Mouse (Mus musculus): ENCODE measurements at regions not wholly inside any gene's neighbourhood (a gene's known extent, or its start where the extent isn't known, plus 50 kb on each side); places are given as distances from the start of the nearest gene placed in this dataset.

- H3K27me3 ChIP-seq (ENCODE audit: control insufficient read depth, insufficient read depth, low read length), result no peaks in the 10 kb centered on the region
- H3K4me1 ChIP-seq (replicated peaks; ENCODE audit: control insufficient read depth, insufficient read depth, low read length), result no peaks in the 10 kb centered on the region
- TF ChIP-seq POLR2A (IDR thresholded peaks at IDR 0.05; ENCODE audit: control insufficient read depth, extremely low read depth, insufficient read depth, low read length, poor library complexity) (no peak), CTCF (IDR thresholded peaks at IDR 0.05; ENCODE audit: borderline replicate concordance, control insufficient read depth, extremely low read depth, insufficient read depth, low read length, poor library complexity) (no peak)
- 92% methylated on average over 6 of the region's 6 CpGs for WGBS
- no peak overlapping the region for H3K27ac ChIP-seq (ENCODE audit: control insufficient read depth, insufficient read depth, low read length)
- no peak for DNase-seq
- no peak overlapping the region for H3K4me3 ChIP-seq (ENCODE audit: control insufficient read depth, insufficient read depth, low read length)
- no peaks in the 10 kb centered on the region for H3K36me3 ChIP-seq (ENCODE audit: control insufficient read depth, insufficient read depth, low read length)
These were observed 131.5 kb upstream of the Eif4g2 start for GRCm38 (mm10) chr7:111214226-111214906.

- Histone ChIP-seq H3K36me3 (ENCODE audit: control insufficient read depth, insufficient read depth, low read length) (no peaks in the 10 kb centered on the region), H3K27ac (ENCODE audit: control insufficient read depth, insufficient read depth, low read length) (no peak overlapping the region), H3K27me3 (ENCODE audit: control insufficient read depth, insufficient read depth, low read length) (no peaks in the 10 kb centered on the region), H3K4me1 (replicated peaks; ENCODE audit: control insufficient read depth, insufficient read depth, low read length) (no peaks in the 10 kb centered on the region), H3K4me3 (ENCODE audit: control insufficient read depth, insufficient read depth, low read length) (no peak overlapping the region)
- DNase-seq, result no peak
- no peak for TF ChIP-seq POLR2A (IDR thresholded peaks at IDR 0.05; ENCODE audit: control insufficient read depth, extremely low read depth, insufficient read depth, low read length, poor library complexity)
- no peak for TF ChIP-seq CTCF (IDR thresholded peaks at IDR 0.05; ENCODE audit: borderline replicate concordance, control insufficient read depth, extremely low read depth, insufficient read depth, low read length, poor library complexity)
- WGBS, result 90% methylated on average over 5 of the region's 5 CpGs
These were observed 129.4 kb upstream of the Eif4g2 start for GRCm38 (mm10) chr7:111212188-111212587.

GRCm38 (mm10) chr7:111211641-111212040 lies 128.8 kb upstream of the Eif4g2 start:
- 87% methylated on average over 11 of the region's 11 CpGs for WGBS
- Histone ChIP-seq H3K4me3 (ENCODE audit: control insufficient read depth, insufficient read depth, low read length) (no peak overlapping the region), H3K4me1 (replicated peaks; ENCODE audit: control insufficient read depth, insufficient read depth, low read length) (no peaks in the 10 kb centered on the region), H3K27me3 (ENCODE audit: control insufficient read depth, insufficient read depth, low read length) (no peaks in the 10 kb centered on the region), H3K36me3 (ENCODE audit: control insufficient read depth, insufficient read depth, low read length) (no peaks in the 10 kb centered on the region), H3K27ac (ENCODE audit: control insufficient read depth, insufficient read depth, low read length) (no peak overlapping the region)
- TF ChIP-seq POLR2A (IDR thresholded peaks at IDR 0.05; ENCODE audit: control insufficient read depth, extremely low read depth, insufficient read depth, low read length, poor library complexity), result no peak
- TF ChIP-seq CTCF (IDR thresholded peaks at IDR 0.05; ENCODE audit: borderline replicate concordance, control insufficient read depth, extremely low read depth, insufficient read depth, low read length, poor library complexity), result no peak
- no peak for DNase-seq

- DNase-seq, result no peak
- WGBS, result 95% methylated on average over 8 of the region's 8 CpGs
These were observed 127.5 kb upstream of the Eif4g2 start for GRCm38 (mm10) chr7:111210282-111210681.

GRCm38 (mm10) chr7:111205876-111206275 lies 123.0 kb upstream of the Eif4g2 start:
- Histone ChIP-seq H3K27ac (ENCODE audit: control insufficient read depth, insufficient read depth, low read length) (no peak overlapping the region), H3K4me3 (ENCODE audit: control insufficient read depth, insufficient read depth, low read length) (no peak overlapping the region), H3K4me1 (replicated peaks; ENCODE audit: control insufficient read depth, insufficient read depth, low read length) (no peaks in the 10 kb centered on the region), H3K36me3 (ENCODE audit: control insufficient read depth, insufficient read depth, low read length) (no peaks in the 10 kb centered on the region), H3K27me3 (ENCODE audit: control insufficient read depth, insufficient read depth, low read length) (no peaks in the 10 kb centered on the region)
- TF ChIP-seq POLR2A (IDR thresholded peaks at IDR 0.05; ENCODE audit: control insufficient read depth, extremely low read depth, insufficient read depth, low read length, poor library complexity), result no peak
- no peak for TF ChIP-seq CTCF (IDR thresholded peaks at IDR 0.05; ENCODE audit: borderline replicate concordance, control insufficient read depth, extremely low read depth, insufficient read depth, low read length, poor library complexity)
- no peak for DNase-seq
- 93% methylated on average over 5 of the region's 5 CpGs for WGBS

More at GRCm38 (mm10) chr7:111210282-111210681, 127.5 kb upstream of the Eif4g2 start:
- H3K27me3 ChIP-seq (ENCODE audit: control insufficient read depth, insufficient read depth, low read length), result no peaks in the 10 kb centered on the region
- TF ChIP-seq CTCF (IDR thresholded peaks at IDR 0.05; ENCODE audit: borderline replicate concordance, control insufficient read depth, extremely low read depth, insufficient read depth, low read length, poor library complexity) (no peak), POLR2A (IDR thresholded peaks at IDR 0.05; ENCODE audit: control insufficient read depth, extremely low read depth, insufficient read depth, low read length, poor library complexity) (no peak)
- H3K4me1 ChIP-seq (replicated peaks; ENCODE audit: control insufficient read depth, insufficient read depth, low read length), result no peaks in the 10 kb centered on the region
- H3K4me3 ChIP-seq (ENCODE audit: control insufficient read depth, insufficient read depth, low read length), result no peak overlapping the region
- H3K27ac ChIP-seq (ENCODE audit: control insufficient read depth, insufficient read depth, low read length), result no peak overlapping the region
- no peaks in the 10 kb centered on the region for H3K36me3 ChIP-seq (ENCODE audit: control insufficient read depth, insufficient read depth, low read length)

- no peaks in the 10 kb centered on the region for H3K27me3 ChIP-seq (ENCODE audit: control insufficient read depth, insufficient read depth, low read length)
- H3K27ac ChIP-seq (ENCODE audit: control insufficient read depth, insufficient read depth, low read length), result no peak overlapping the region
- 94% methylated on average over 10 of the region's 10 CpGs for WGBS
- DNase-seq, result no peak
- H3K36me3 ChIP-seq (ENCODE audit: control insufficient read depth, insufficient read depth, low read length), result no peaks in the 10 kb centered on the region
- no peak overlapping the region for H3K4me3 ChIP-seq (ENCODE audit: control insufficient read depth, insufficient read depth, low read length)
- TF ChIP-seq POLR2A (IDR thresholded peaks at IDR 0.05; ENCODE audit: control insufficient read depth, extremely low read depth, insufficient read depth, low read length, poor library complexity) (no peak), CTCF (IDR thresholded peaks at IDR 0.05; ENCODE audit: borderline replicate concordance, control insufficient read depth, extremely low read depth, insufficient read depth, low read length, poor library complexity) (no peak)
- H3K4me1 ChIP-seq (replicated peaks; ENCODE audit: control insufficient read depth, insufficient read depth, low read length), result no peaks in the 10 kb centered on the region
These were observed 116.0 kb upstream of the Eif4g2 start for GRCm38 (mm10) chr7:111198608-111199355.

All from thymus, adult 2 months (tissue).